Mouse (Mus musculus): ENCODE measurements around the gene Ofd1. TPM values are rescaled to one million over a fixed set of nuclear protein-coding genes. Genes with fewer than 3 reads are reported as not detected.

Ofd1 gene
- polyA plus RNA-seq, 1 experiment from 2014 or later = 7.8 TPM

- Histone ChIP-seq H3K4me2 (ENCODE audit: low read length) (no peak overlapping the region), H3K27me3 (ENCODE audit: insufficient read depth, low read length) (no peaks in the 10 kb centered on the region), H3K4me3 (replicated peaks; ENCODE audit: low read depth, low read length) (no peak overlapping the region), H3K4me1 (replicated peaks; ENCODE audit: insufficient read depth, low read length) (no peaks in the 10 kb centered on the region), H3K9ac (ENCODE audit: low read depth, low read length) (no peak overlapping the region), H3K9me3 (replicated peaks; ENCODE audit: low read length) (no peaks in the 10 kb centered on the region), H3K27ac (no peak overlapping the region), H3K36me3 (ENCODE audit: insufficient read depth, low read length) (0 out of 2 replicates have a peak, but pooled peaks cover 7% of the 10 kb centered on the region)
- DNase-seq (ENCODE audit: low spot score) = no peak
- no peak for ATAC-seq (replicated peaks; ENCODE audit: low FRiP score, low read depth)
- TF ChIP-seq CTCF (IDR thresholded peaks at IDR 0.05; ENCODE audit: low read depth) = no peak
These were observed 32.6 kb downstream of the Ofd1 start for GRCm38 (mm10) chrX:166407865-166408264.

- 90% methylated on average over 1 of the region's 1 CpGs for WGBS
- no peaks in the 10 kb centered on the region for H3K36me3 ChIP-seq (ENCODE audit: insufficient read depth, low read length)
- no peak overlapping the region for H3K9ac ChIP-seq (ENCODE audit: low read depth, low read length)
- ATAC-seq (replicated peaks; ENCODE audit: low FRiP score, low read depth) (no peak), DNase-seq (ENCODE audit: low spot score) (no peak)
- no peak overlapping the region for H3K4me2 ChIP-seq (ENCODE audit: low read length)
- H3K27ac ChIP-seq = no peak overlapping the region
- no peaks in the 10 kb centered on the region for H3K9me3 ChIP-seq (replicated peaks; ENCODE audit: low read length)
- H3K27me3 ChIP-seq (ENCODE audit: insufficient read depth, low read length) = no peaks in the 10 kb centered on the region
- H3K4me3 ChIP-seq (replicated peaks; ENCODE audit: low read depth, low read length) = no peak overlapping the region
- TF ChIP-seq CTCF (IDR thresholded peaks at IDR 0.05; ENCODE audit: low read depth) = peak; percentile 30; the same call in 1 of the 2 replicates
- no peaks in the 10 kb centered on the region for H3K4me1 ChIP-seq (replicated peaks; ENCODE audit: insufficient read depth, low read length)
These were observed 46.8 kb downstream of the Ofd1 start for GRCm38 (mm10) chrX:166393753-166394152.

GRCm38 (mm10) chrX:166386656-166387055 lies 53.8 kb downstream of the Ofd1 start:
- no peaks in the 10 kb centered on the region for H3K36me3 ChIP-seq (ENCODE audit: insufficient read depth, low read length)
- H3K27me3 ChIP-seq (ENCODE audit: insufficient read depth, low read length) = no peaks in the 10 kb centered on the region
- H3K4me2 ChIP-seq (ENCODE audit: low read length) = no peak overlapping the region
- ATAC-seq (replicated peaks; ENCODE audit: low FRiP score, low read depth) (no peak), DNase-seq (ENCODE audit: low spot score) (no peak)
- H3K4me1 ChIP-seq (replicated peaks; ENCODE audit: insufficient read depth, low read length) = no peaks in the 10 kb centered on the region
- no peak for TF ChIP-seq CTCF (IDR thresholded peaks at IDR 0.05; ENCODE audit: low read depth)
- no peak overlapping the region for H3K27ac ChIP-seq
- no peak overlapping the region for H3K9ac ChIP-seq (ENCODE audit: low read depth, low read length)
- no peaks in the 10 kb centered on the region for H3K9me3 ChIP-seq (replicated peaks; ENCODE audit: low read length)
- H3K4me3 ChIP-seq (replicated peaks; ENCODE audit: low read depth, low read length) = no peak overlapping the region
- WGBS = 78% methylated on average over 6 of the region's 6 CpGs

- Histone ChIP-seq H3K36me3 (ENCODE audit: insufficient read depth, low read length) (no peaks in the 10 kb centered on the region), H3K9ac (ENCODE audit: low read depth, low read length) (no peak overlapping the region), H3K4me3 (replicated peaks; ENCODE audit: low read depth, low read length) (no peak overlapping the region), H3K27ac (no peak overlapping the region), H3K4me2 (ENCODE audit: low read length) (no peak overlapping the region), H3K4me1 (replicated peaks; ENCODE audit: insufficient read depth, low read length) (no peaks in the 10 kb centered on the region), H3K27me3 (ENCODE audit: insufficient read depth, low read length) (no peaks in the 10 kb centered on the region), H3K9me3 (replicated peaks; ENCODE audit: low read length) (no peaks in the 10 kb centered on the region)
- TF ChIP-seq CTCF (IDR thresholded peaks at IDR 0.05; ENCODE audit: low read depth) = no peak
- DNase-seq (ENCODE audit: low spot score) (peak; percentile 69), ATAC-seq (replicated peaks; ENCODE audit: low FRiP score, low read depth) (no peak; the same call in 1 of the 2 replicates)
- 39% methylated on average over 3 of the region's 3 CpGs for WGBS
These were observed 55.6 kb downstream of the Ofd1 start for GRCm38 (mm10) chrX:166384935-166385334.

- no peak overlapping the region for H3K4me3 ChIP-seq (replicated peaks; ENCODE audit: low read depth, low read length)
- H3K36me3 ChIP-seq (ENCODE audit: insufficient read depth, low read length) = no peaks in the 10 kb centered on the region
- H3K4me1 ChIP-seq (replicated peaks; ENCODE audit: insufficient read depth, low read length) = no peaks in the 10 kb centered on the region
- H3K9me3 ChIP-seq (replicated peaks; ENCODE audit: low read length) = no peaks in the 10 kb centered on the region
- DNase-seq (ENCODE audit: low spot score) (no peak), ATAC-seq (replicated peaks; ENCODE audit: low FRiP score, low read depth) (no peak)
- no peak for TF ChIP-seq CTCF (IDR thresholded peaks at IDR 0.05; ENCODE audit: low read depth)
- 82% methylated on average over 2 of the region's 2 CpGs for WGBS
- no peak overlapping the region for H3K27ac ChIP-seq
- no peaks in the 10 kb centered on the region for H3K27me3 ChIP-seq (ENCODE audit: insufficient read depth, low read length)
- no peak overlapping the region for H3K9ac ChIP-seq (ENCODE audit: low read depth, low read length)
- H3K4me2 ChIP-seq (ENCODE audit: low read length) = no peak overlapping the region
These were observed 56.9 kb downstream of the Ofd1 start for GRCm38 (mm10) chrX:166383606-166384005.

GRCm38 (mm10) chrX:166378652-166379051 lies 61.9 kb downstream of the Ofd1 start:
- WGBS = 80% methylated on average over 5 of the region's 5 CpGs
- Histone ChIP-seq H3K9ac (ENCODE audit: low read depth, low read length) (no peak overlapping the region), H3K36me3 (ENCODE audit: insufficient read depth, low read length) (no peaks in the 10 kb centered on the region), H3K9me3 (replicated peaks; ENCODE audit: low read length) (no peaks in the 10 kb centered on the region), H3K4me2 (ENCODE audit: low read length) (no peak overlapping the region), H3K4me1 (replicated peaks; ENCODE audit: insufficient read depth, low read length) (no peaks in the 10 kb centered on the region), H3K27ac (no peak overlapping the region), H3K27me3 (ENCODE audit: insufficient read depth, low read length) (no peaks in the 10 kb centered on the region), H3K4me3 (replicated peaks; ENCODE audit: low read depth, low read length) (no peak overlapping the region)
- no peak for DNase-seq (ENCODE audit: low spot score)
- TF ChIP-seq CTCF (IDR thresholded peaks at IDR 0.05; ENCODE audit: low read depth) = no peak
- ATAC-seq (replicated peaks; ENCODE audit: low FRiP score, low read depth) = no peak

- Histone ChIP-seq H3K4me3 (replicated peaks; ENCODE audit: low read depth, low read length) (no peak overlapping the region), H3K9me3 (replicated peaks; ENCODE audit: low read length) (no peaks in the 10 kb centered on the region), H3K36me3 (ENCODE audit: insufficient read depth, low read length) (no peaks in the 10 kb centered on the region), H3K9ac (ENCODE audit: low read depth, low read length) (no peak overlapping the region), H3K4me2 (ENCODE audit: low read length) (no peak overlapping the region), H3K27ac (no peak overlapping the region), H3K27me3 (ENCODE audit: insufficient read depth, low read length) (no peaks in the 10 kb centered on the region), H3K4me1 (replicated peaks; ENCODE audit: insufficient read depth, low read length) (no peaks in the 10 kb centered on the region)
- TF ChIP-seq CTCF (IDR thresholded peaks at IDR 0.05; ENCODE audit: low read depth) = no peak
- no peak for ATAC-seq (replicated peaks; ENCODE audit: low FRiP score, low read depth)
- DNase-seq (ENCODE audit: low spot score) = no peak
- 73% methylated on average over 9 of the region's 9 CpGs for WGBS
These were observed 63.7 kb downstream of the Ofd1 start for GRCm38 (mm10) chrX:166376681-166377328.

Measured in kidney, postnatal 0 days (tissue).